Mouse (Mus musculus) colon, adult 2 months (tissue): ENCODE measurements around the gene Bub1. TPM values are rescaled to one million over a fixed set of nuclear protein-coding genes. Genes with fewer than 3 reads are reported as not detected.

Source experiments
- polyA plus RNA-seq: library from polyadenylated mRNA; depleted of rRNA; stranded (reverse); fragments of >200 nt; gene quantifications from 2 replicates; pipeline ENCODE4 v1.2.3, GENCODE M21; 2012; rRNA removed

The Bub1 gene
- 0.50 and 1.0 TPM in 2 replicates for polyA plus RNA-seq

GRCm38 (mm10) chr2:127831401-127832102 is at the start of gene Bub1:
Bub1 (minus strand) TSS chr2:127831865.

GRCm38 (mm10) chr2:127838576-127838975 is 6.9 kb upstream of the Bub1 start, which contains the start of gene Acoxl:
Acoxl (plus strand) TSS chr2:127838876.

GRCm38 (mm10) chr2:127791919-127792603 is 39.6 kb downstream of the Bub1 start, which contains the start of gene Mtln:
Mtln (minus strand) TSS chr2:127792488.

GRCm38 (mm10) chr2:127788440-127789116 is 43.1 kb downstream of the Bub1 start, which contains the start of gene Nphp1:
Nphp1 (minus strand) TSS chr2:127788897.

Other genes starting within 250 kb of the Bub1 start
- gene Zfp661, start 244.8 kb downstream of the Bub1 start, polyA plus RNA-seq: 1.8 and 2.8 TPM in 2 replicates
- 47.1 and 52.0 TPM in 2 replicates for gene Mrps5, start 244.6 kb downstream of the Bub1 start, polyA plus RNA-seq
- 6.7 and 13.4 TPM in 2 replicates for gene Mal, start 175.2 kb downstream of the Bub1 start, polyA plus RNA-seq
- 142 and 235 TPM in 2 replicates for gene Mall, start 101.9 kb downstream of the Bub1 start, polyA plus RNA-seq
- 2.3 and 4.5 TPM in 2 replicates for gene Nphp1, start 43.0 kb downstream of the Bub1 start, polyA plus RNA-seq
- gene Mtln, start 39.4 kb downstream of the Bub1 start, polyA plus RNA-seq: 51.2 and 57.7 TPM in 2 replicates
- not detected in 2 replicates for gene Acoxl, start 7.0 kb upstream of the Bub1 start, polyA plus RNA-seq